Mouse (Mus musculus): Measurements from ENCODE around the gene Scgb2b27.
"Not testable (repeated sequence)": the region's sequence is repeated elsewhere in the genome, so short reads cannot be mapped to it uniquely, and the experiment has no call there.

The Scgb2b27 gene

GRCm38 (mm10) chr7:34013842-34014241, at the start of gene Scgb2b27:
Scgb2b27 (minus strand) TSS chr7:34013942.
- DNase-seq (ENCODE audit: low spot score in 2 of 2) = no peak

DNA sequence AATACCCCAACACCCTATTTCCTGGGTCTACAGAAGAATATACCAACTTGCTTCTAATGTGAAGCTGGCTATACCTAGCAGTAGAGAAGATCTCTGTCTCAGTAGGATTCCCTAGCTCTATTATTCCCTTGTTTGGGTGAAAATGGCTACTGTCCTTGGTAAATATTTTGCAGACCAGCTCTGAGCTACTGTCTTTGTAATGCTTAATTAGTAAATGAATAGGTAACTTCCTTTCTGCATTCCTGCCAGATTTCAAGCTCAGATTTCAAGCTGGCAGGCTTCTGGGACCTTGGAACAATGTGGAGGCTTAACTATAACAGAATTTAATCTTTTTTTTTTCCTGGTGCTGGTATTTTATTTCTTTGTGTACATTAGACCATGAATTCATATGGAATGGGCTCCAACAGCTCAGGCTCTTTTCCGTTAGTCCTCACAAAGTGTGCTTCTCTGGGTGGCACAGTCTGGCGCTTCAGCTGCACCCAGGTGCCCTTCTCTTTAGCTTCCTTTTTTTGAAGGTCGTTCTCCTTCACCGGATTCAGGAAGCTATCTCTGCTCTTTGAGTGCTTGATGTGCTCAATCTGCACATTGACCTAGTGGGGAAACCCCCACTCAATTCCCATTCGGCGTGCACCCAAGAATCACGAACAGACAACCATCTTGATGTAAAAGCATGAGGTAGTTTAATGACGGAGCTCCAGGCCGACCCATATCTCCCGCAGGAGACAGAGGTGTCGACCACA, 22.5 kb upstream of the Scgb2b27 start:
- peak in 1 of 2 experiments; percentile 6 for DNase-seq (ENCODE audit: low spot score in 2 of 2)

DNA sequence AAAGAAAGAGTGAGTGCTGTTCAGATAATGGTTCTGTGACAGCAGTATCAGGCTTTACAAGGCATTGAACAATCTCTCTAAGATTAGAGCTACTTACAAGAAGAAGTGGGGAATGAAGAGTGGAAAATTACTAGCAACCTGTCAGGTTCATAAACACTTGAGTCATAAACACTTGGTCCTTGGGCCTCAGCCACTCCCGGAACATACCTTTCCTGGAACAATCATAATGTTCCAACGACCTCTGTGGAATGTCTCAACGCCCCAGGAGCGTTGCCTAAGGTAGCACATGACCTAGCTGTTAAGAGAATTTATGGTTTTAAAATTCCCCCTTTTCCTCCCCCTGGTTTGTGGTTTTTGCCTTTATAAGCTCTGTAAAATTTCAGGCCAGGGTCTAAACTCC, 20.8 kb upstream of the Scgb2b27 start:
- not testable (repeated sequence) for DNase-seq (ENCODE audit: low spot score in 2 of 2)

DNA sequence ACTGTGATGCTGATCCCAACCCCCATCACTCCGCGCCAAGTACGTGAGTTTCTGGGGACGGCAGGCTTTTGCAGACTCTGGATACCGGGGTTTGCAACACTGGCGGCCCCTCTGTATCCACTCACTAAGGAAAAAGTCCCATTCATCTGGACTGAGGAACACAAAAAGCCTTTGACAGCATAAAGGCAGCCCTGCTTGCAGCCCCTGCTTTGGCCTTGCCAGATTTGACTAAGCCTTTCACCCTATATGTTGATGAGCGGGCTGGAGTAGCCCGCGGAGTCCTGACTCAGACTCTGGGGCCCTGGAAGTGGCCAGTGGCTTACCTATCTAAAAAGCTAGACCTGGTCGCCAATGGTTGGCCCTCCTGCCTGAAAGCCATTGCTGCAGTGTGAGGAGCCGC, 16.3 kb upstream of the Scgb2b27 start:
- DNase-seq (ENCODE audit: low spot score in 2 of 2) = peak in 1 of 2 experiments; percentile 53

DNA sequence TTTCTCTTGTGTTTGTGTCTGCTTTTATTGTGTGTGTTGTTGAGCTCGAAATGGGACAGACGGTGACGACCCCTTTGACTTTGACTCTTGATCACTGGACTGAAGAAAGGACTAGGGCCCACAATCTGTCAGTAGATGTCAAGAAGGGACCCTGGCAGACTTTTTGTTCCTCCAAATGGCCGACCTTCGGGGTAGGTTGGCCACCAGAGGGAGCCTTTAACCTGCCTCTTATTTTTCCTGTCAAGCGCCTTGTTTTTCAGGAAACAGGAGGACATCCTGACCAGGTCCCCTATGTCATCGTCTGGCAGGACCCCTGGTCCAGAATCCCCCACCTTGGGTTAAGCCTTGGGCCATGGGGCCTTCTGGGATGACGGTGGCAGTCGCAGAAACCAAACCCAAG, 13.5 kb upstream of the Scgb2b27 start:
- DNase-seq (ENCODE audit: low spot score in 2 of 2) = not testable (repeated sequence)

DNA sequence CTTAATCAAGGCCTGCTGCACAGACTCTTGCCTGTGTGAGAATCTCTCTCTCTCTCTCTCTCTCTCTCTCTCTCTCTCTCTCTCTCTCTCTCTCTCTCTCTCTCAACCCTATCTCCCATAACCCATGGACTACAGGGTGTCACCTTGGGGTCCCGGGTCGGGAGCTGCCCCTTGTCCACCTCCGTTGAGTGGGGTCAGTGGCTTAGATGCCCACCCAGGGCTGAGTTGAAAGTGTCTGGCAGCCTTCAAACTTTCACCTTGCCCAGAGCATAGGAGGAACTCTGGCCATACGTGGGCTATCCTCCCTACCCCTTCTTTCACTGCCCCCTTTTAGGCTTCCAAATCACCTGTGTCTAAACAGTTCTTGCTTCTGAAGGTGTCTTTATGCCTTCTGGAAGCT, 11.9 kb upstream of the Scgb2b27 start:
- DNase-seq (ENCODE audit: low spot score in 2 of 2) = no peak

GRCm38 (mm10) chr7:34021183-34021582, 7.4 kb upstream of the Scgb2b27 start, which contains the start of gene Scgb1b27:
Scgb1b27 (plus strand) TSS chr7:34021483.
- DNase-seq (ENCODE audit: low spot score in 2 of 2) = not testable (repeated sequence)

- DNase-seq (ENCODE audit: low spot score in 2 of 2) = not testable (repeated sequence)
These were observed 31.5 kb downstream of the Scgb2b27 start for GRCm38 (mm10) chr7:33982281-33982680.
